Mouse (Mus musculus) limb, embryonic 14.5 days (tissue): ENCODE data around the gene Tecta. TPM values are rescaled to one million over a fixed set of nuclear protein-coding genes. Genes with fewer than 3 reads are reported as not detected.
A peak's percentile ranks its signal among the peaks of the same experiment; 100 is the strongest.

ENCODE experiments used
- ATAC-seq: fragments of 200-750 bp; cut with Nextera tagmentation; 2 replicates; pipeline ENCODE4 v1.8.0; 2017; ENCODE audit warnings: low read depth, moderate number of reproducible peaks, moderate TSS enrichment; ENCODE audit not compliant: low FRiP score
- DNase-seq: peaks from one replicate; pipeline ENCODE4 v3.0.0-alpha.2; 2015; ENCODE audit warnings: low spot score
- H3K27ac ChIP-seq: fragments of 300-500 bp; sonication (generic); replicated peaks from 2 replicates; pipeline ENCODE4 v1.5.1; 2014; ENCODE audit warnings: low read depth, mild to moderate bottlenecking, low read length, moderate library complexity, mixed read lengths
- H3K27me3 ChIP-seq: fragments of 300-500 bp; sonication (generic); 2 replicates; pipeline ENCODE4 v1.6.1; 2014; ENCODE audit warnings: low read length, mixed read lengths; ENCODE audit not compliant: control insufficient read depth, insufficient read depth
- H3K36me3 ChIP-seq: fragments of 300-500 bp; sonication (generic); 2 replicates; pipeline ENCODE4 v1.6.1; 2014; ENCODE audit warnings: mild to moderate bottlenecking, low read length, moderate library complexity, mixed read lengths; ENCODE audit not compliant: control insufficient read depth, insufficient read depth
- H3K4me1 ChIP-seq: fragments of 300-500 bp; sonication (generic); 2 replicates; pipeline ENCODE4 v1.6.1; 2014; ENCODE audit warnings: antibody characterized with exemption, low read length, mixed read lengths; ENCODE audit not compliant: control insufficient read depth, insufficient read depth
- H3K4me2 ChIP-seq: fragments of 300-500 bp; sonication (generic); replicated peaks from 2 replicates; pipeline ENCODE4 v1.6.1; 2014; ENCODE audit warnings: low read depth, mild to moderate bottlenecking, low read length, moderate library complexity; ENCODE audit not compliant: severe bottlenecking
- H3K4me3 ChIP-seq: fragments of 300-500 bp; sonication (generic); replicated peaks from 2 replicates; pipeline ENCODE4 v1.5.1; 2014; ENCODE audit warnings: low read length
- H3K9ac ChIP-seq: fragments of 300-500 bp; sonication (generic); 2 replicates; pipeline ENCODE4 v1.6.1; 2014; ENCODE audit warnings: mild to moderate bottlenecking, low read depth, low read length, moderate library complexity; ENCODE audit not compliant: severe bottlenecking
- H3K9me3 ChIP-seq: fragments of 300-500 bp; sonication (generic); 2 replicates; pipeline ENCODE4 v1.6.1; 2016; ENCODE audit warnings: low read length; ENCODE audit not compliant: control insufficient read depth
- POLR2A ChIP-seq: fragments of 200-500 bp; IDR thresholded peaks from 2 replicates; pipeline ENCODE4 v1.8.0; 2012; ENCODE audit warnings: inconsistent platforms, mild to moderate bottlenecking, moderate library complexity, borderline replicate concordance; ENCODE audit not compliant: insufficient read depth, insufficient read length; ENCODE audit errors: extremely low read depth
- WGBS: fragments of 180-500 bp; shearing (Covaris S2); extraction: QIAGEN DNeasy Blood & Tissue Kit; methylation state at CpG from one replicate; pipeline ENCODE4 v1.1.7; 2014; 5-methylcytosine and 5-hydroxymethylcytosine counted together
- polyA plus RNA-seq, 2 experiments: library from polyadenylated mRNA; depleted of rRNA in 1 of 2; stranded (reverse) in 1 of 2; unstranded in 1 of 2; fragments of >200 nt; fragmentation: Nextera tagmentation in 1 of 2; extraction: Ambion mirVana in 1 of 2; gene quantifications; 2 replicates each; pipeline versions ENCODE4 v1.2.1 to v1.2.3; 2012 to 2014

Gene Tecta
- polyA plus RNA-seq, 2 experiments: 0.10 to 0.88 TPM

DNA sequence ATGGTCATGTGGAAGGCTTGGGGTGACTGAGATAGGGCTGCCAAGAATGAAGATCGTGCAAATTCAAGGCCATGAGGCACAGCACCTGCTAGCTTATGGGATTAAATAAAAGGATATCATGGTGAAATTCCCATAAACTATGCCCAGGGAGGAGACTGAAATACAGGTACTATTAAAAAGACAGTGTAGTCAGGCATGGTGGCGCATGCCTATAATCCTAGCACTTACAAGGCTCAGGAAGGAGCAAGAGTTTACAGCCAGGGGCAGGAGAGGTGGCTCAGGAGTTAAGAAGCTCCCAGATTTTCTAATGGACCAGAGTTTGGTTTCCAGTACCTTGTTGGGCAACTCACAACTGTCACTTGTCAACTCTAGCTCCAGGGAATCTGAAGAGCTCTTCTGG lies 31.9 kb upstream of the Tecta start:
- TF ChIP-seq POLR2A: no peak
- H3K4me2 ChIP-seq: no peak overlapping the region
- ATAC-seq (no peak), DNase-seq (no peak)
- WGBS: 90% methylated on average over 2 of the region's 2 CpGs
- H3K27me3 ChIP-seq: no peaks in the 10 kb centered on the region
- H3K4me3 ChIP-seq: no peak overlapping the region
- no peak overlapping the region for H3K9ac ChIP-seq
- no peak overlapping the region for H3K27ac ChIP-seq
- H3K4me1 ChIP-seq: no peaks in the 10 kb centered on the region
- H3K36me3 ChIP-seq: peaks cover 32% of the 10 kb centered on the region
- no peaks in the 10 kb centered on the region for H3K9me3 ChIP-seq

DNA sequence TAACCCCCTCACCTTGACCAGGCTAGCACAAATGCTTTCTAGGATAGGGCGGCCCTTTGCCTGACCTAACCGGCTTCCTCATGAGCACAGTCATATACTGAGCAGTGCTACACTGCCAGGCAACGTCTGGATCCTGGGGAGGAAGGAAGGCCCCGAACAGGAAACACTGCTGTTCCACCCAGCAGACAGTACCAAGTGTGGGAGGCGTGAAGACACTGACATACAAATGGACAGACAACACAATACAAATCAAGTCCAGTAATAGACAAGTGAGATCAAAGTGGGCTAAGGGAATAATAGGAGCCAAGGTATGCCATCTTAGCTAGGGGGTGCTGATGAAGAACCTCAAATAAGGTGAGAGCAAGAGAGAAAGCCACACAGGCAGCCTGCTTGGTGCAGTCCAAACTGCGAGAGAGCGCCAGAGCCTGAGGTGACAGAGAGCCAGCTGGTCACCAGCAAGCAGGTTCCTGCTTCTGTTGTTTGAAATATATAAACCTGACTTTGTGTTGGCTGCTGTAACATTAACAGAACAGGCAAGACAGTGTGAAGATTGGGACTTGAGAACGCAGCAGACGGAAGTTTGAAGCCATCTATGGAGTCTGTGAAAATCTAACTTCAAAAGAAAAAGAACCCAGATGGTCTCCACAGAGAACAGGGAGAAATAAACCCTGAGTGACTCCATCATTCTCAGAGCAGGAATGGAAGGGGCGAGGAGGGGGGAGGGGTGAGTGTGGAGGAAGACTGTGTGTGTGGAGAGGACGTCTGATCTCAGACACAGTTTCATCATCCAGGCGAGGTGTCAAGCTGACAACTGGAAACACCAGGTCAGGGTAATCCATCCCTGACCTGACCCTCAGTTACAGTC lies 28.6 kb upstream of the Tecta start:
- DNase-seq: no peak

DNA sequence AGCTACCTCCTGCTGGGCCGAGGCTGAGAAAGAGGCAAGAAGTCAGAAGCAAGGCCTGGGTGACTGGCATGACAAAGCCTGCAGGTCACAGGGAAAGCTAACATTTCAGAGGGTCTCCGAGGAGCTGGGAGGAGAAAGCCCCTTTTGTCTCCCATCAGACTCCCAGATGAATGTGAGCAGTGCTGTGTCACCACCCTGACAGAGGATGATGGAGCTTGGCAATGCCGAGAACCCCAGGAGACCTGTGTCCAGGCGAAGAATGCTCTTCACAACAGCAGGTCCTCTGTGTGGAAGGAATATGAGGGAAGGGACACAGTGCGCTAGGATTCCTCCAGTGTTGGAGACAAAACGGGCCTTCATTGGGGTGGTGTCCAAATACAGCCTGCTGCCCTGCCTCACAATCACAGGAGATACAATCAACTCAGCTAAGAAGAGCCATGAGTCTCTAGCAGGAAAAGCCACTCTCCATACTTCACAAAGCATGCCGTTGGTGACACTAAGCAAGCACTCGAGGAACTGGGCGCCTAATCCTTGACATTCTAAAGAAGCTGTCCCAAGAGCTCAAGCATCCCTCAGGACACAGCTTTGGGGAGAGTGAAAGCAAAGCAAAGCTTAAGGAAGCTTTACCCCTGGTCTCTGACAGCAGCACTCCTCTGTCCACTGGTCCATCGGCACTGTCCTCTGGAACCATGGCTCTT lies 27.1 kb upstream of the Tecta start:
- H3K36me3 ChIP-seq: peaks cover 28% of the 10 kb centered on the region

More for the DNA sequence above, 28.6 kb upstream of the Tecta start:
- ATAC-seq: no peak
- H3K4me3 ChIP-seq: no peak overlapping the region
- no peak for TF ChIP-seq POLR2A
- peaks cover 16% of the 10 kb centered on the region for H3K36me3 ChIP-seq
- no peak overlapping the region for H3K9ac ChIP-seq
- H3K4me2 ChIP-seq: no peak overlapping the region
- H3K27me3 ChIP-seq: no peaks in the 10 kb centered on the region
- no peaks in the 10 kb centered on the region for H3K9me3 ChIP-seq
- H3K4me1 ChIP-seq: no peaks in the 10 kb centered on the region
- H3K27ac ChIP-seq: 0 out of 2 replicates have a peak overlapping the region, but pooled peaks have one; percentile 5
- WGBS: 55% methylated on average over 12 of the region's 12 CpGs

DNA sequence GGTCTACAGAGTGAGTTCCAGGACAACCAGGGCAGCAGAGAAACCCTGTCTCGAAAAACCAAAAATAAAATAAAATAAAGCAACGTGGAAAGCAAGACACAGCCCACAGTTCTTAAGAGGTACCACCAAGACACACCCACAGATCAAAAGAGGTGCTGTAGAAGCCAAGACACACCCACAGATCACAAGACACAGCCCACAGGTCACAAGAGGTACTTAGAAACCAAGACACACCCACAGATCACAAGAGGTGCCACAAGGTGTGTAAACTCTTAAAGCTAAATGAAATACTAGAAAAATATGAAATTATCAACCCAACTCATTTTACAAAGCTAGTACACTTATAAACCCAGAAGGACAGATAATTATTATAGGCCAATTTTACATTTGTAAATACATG lies 23.9 kb upstream of the Tecta start:
- ATAC-seq: no peak
- 85% methylated on average over 2 of the region's 2 CpGs for WGBS
- Histone ChIP-seq H3K4me3 (no peak overlapping the region), H3K27ac (no peak overlapping the region), H3K36me3 (peaks cover 23% of the 10 kb centered on the region), H3K4me2 (no peak overlapping the region), H3K27me3 (no peaks in the 10 kb centered on the region), H3K4me1 (no peaks in the 10 kb centered on the region), H3K9ac (no peak overlapping the region), H3K9me3 (no peaks in the 10 kb centered on the region)
- no peak for DNase-seq
- TF ChIP-seq POLR2A: no peak

More for the DNA sequence above, 27.1 kb upstream of the Tecta start:
- Histone ChIP-seq H3K27ac (no peak overlapping the region), H3K9me3 (no peaks in the 10 kb centered on the region), H3K4me1 (no peaks in the 10 kb centered on the region), H3K4me3 (no peak overlapping the region), H3K9ac (no peak overlapping the region), H3K4me2 (no peak overlapping the region), H3K27me3 (no peaks in the 10 kb centered on the region)
- WGBS: 79% methylated on average over 10 of the region's 10 CpGs
- DNase-seq: no peak
- no peak for ATAC-seq
- no peak for TF ChIP-seq POLR2A

DNA sequence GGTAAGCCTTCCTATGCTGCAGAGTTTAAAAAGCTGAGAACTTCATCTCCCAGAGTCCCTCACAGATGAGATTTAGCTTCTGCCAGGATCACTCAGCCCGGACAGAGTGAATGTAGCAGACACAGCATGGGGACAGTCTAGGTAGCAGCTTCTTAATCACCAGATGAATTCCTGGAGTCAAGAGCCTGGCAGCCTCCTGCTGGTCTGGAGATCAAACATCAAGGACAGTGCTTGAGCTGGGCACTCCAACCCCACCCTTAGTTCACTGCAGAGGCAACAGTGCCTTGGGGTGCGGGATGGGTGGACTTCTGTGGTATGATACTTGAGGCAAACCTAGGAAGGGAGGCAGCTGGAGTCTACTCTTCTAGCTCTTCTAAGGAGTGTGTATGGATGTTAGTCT lies 20.0 kb upstream of the Tecta start:
- Histone ChIP-seq H3K27me3 (no peaks in the 10 kb centered on the region), H3K4me2 (no peak overlapping the region), H3K9ac (no peak overlapping the region), H3K4me1 (peaks cover 3% of the 10 kb centered on the region; the same call in 1 of the 2 replicates), H3K36me3 (peaks cover 23% of the 10 kb centered on the region), H3K27ac (no peak overlapping the region), H3K9me3 (no peaks in the 10 kb centered on the region), H3K4me3 (no peak overlapping the region)
- TF ChIP-seq POLR2A: no peak
- no peak for DNase-seq
- WGBS: 73% methylated on average over 2 of the region's 2 CpGs
- ATAC-seq: no peak
